8 mouse cellular contexts compared by ENCODE assay signal in genomic region chr15:78914823-78915659, GRCm38 (mm10). TPM values are rescaled to one million over a fixed set of nuclear protein-coding genes. Genes with fewer than 3 reads are reported as not detected.
A peak's percentile ranks its signal among the peaks of the same experiment; 100 is the strongest.
DNase-seq lines count a peak whose midpoint lies in the region; ATAC-seq and TF ChIP-seq lines count a peak whose summit lies in the region.

No protein-coding gene starts in this region.

- H3K9ac ChIP-seq in forebrain, embryonic 13.5 days = peak overlapping the region; percentile 88
- H3K9ac ChIP-seq in liver, embryonic 14.5 days (replicated peaks) = peak overlapping the region; percentile 56; the same call in 1 of the 2 replicates

- H3K4me2 ChIP-seq in forebrain, embryonic 13.5 days = peak overlapping the region; percentile 92
- H3K4me2 ChIP-seq in liver, embryonic 14.5 days (ENCODE audit: low read depth) = peak overlapping the region; percentile 90

- H3K9me3 ChIP-seq in heart, embryonic 10.5 days = no peaks in the 10 kb centered on the region
- no peaks in the 10 kb centered on the region for H3K9me3 ChIP-seq in E14TG2a.4 (ENCODE audit: low read length)
- no peaks in the 10 kb centered on the region for H3K9me3 ChIP-seq in forebrain, embryonic 13.5 days (replicated peaks)
- H3K9me3 ChIP-seq in liver, embryonic 14.5 days (ENCODE audit: control insufficient read depth, low read length) = no peaks in the 10 kb centered on the region

- H3K36me3 ChIP-seq in heart, embryonic 10.5 days = peaks cover 45% of the 10 kb centered on the region
- H3K36me3 ChIP-seq in E14TG2a.4 (ENCODE audit: insufficient read depth, low read length) = peaks cover 74% of the 10 kb centered on the region
- peaks cover 19% of the 10 kb centered on the region for H3K36me3 ChIP-seq in forebrain, embryonic 13.5 days (ENCODE audit: poor library complexity, severe bottlenecking)
- peaks cover 2% of the 10 kb centered on the region; the same call in 1 of the 2 replicates for H3K36me3 ChIP-seq in liver, embryonic 14.5 days (replicated peaks; ENCODE audit: control insufficient read depth, insufficient read depth, low read depth)

- H3K4me3 ChIP-seq in heart, embryonic 10.5 days = peak overlapping the region; percentile 86
- peak overlapping the region; percentile 87 for H3K4me3 ChIP-seq in E14TG2a.4 (replicated peaks; ENCODE audit: low read length)
- peak overlapping the region; percentile 81 for H3K4me3 ChIP-seq in forebrain, embryonic 13.5 days
- H3K4me3 ChIP-seq in liver, embryonic 14.5 days (ENCODE audit: insufficient read depth in 1 of 2, low read depth in 2 of 2, low read length in 2 of 2) = peak overlapping the region; percentile 44 to 61

- no peak for TF ChIP-seq EP300 in liver, embryonic 14.5 days (IDR thresholded peaks at IDR 0.05; ENCODE audit: low read depth)

- ATAC-seq in forebrain, embryonic 13.5 days = no peak
- ATAC-seq in liver, embryonic 14.5 days (ENCODE audit: insufficient read depth) = no peak

- intact Hi-C loops in left cerebral cortex, postnatal 10 days (cut with DNase I) = no loop called here

- no peak for DNase-seq in heart, embryonic 10.5 days (ENCODE audit: low spot score)
- DNase-seq in heart, postnatal 4 days = no peak
- no peak for DNase-seq in liver, embryonic 14.5 days (ENCODE audit: low read depth in 3 of 3, low spot score in 3 of 3)
- no peak for DNase-seq in frontal cortex, postnatal 25 days (ENCODE audit: low spot score in 2 of 2)
- DNase-seq in thymus, postnatal 4 days = no peak
- DNase-seq in left cerebral cortex, postnatal 10 days (ENCODE audit: extremely low spot score in 1 of 2, low spot score in 2 of 2) = no peak

- TF ChIP-seq CTCF in E14TG2a.4 (conservative IDR thresholded peaks at IDR 0.05; ENCODE audit: low read length) = no peak
- TF ChIP-seq CTCF in liver, embryonic 14.5 days (IDR thresholded peaks at IDR 0.05; ENCODE audit: low read depth) = no peak

- H3K4me1 ChIP-seq in heart, embryonic 10.5 days = peaks cover 40% of the 10 kb centered on the region
- H3K4me1 ChIP-seq in E14TG2a.4 (replicated peaks; ENCODE audit: low read depth, low read length) = peaks cover 54% of the 10 kb centered on the region
- peaks cover 41% of the 10 kb centered on the region for H3K4me1 ChIP-seq in forebrain, embryonic 13.5 days
- peaks cover 6 to 19% of the 10 kb centered on the region in 2 experiments; a peak in 3 of 4 replicates for H3K4me1 ChIP-seq in liver, embryonic 14.5 days (replicated peaks; ENCODE audit: control insufficient read depth in 2 of 2, insufficient read depth in 2 of 2, low read length in 1 of 2)

- H3K27ac ChIP-seq in heart, embryonic 10.5 days = peak overlapping the region; percentile 93
- H3K27ac ChIP-seq in forebrain, embryonic 13.5 days = peak overlapping the region; percentile 97
- H3K27ac ChIP-seq in liver, embryonic 14.5 days = no peak overlapping the region

- WGBS in heart, embryonic 10.5 days = 52% methylated on average over 8 of the region's 8 CpGs
- 58% methylated on average over 8 of the region's 8 CpGs for WGBS in forebrain, embryonic 13.5 days
- WGBS in liver, embryonic 14.5 days (ENCODE audit: insufficient replicate concordance) = 42% methylated on average over 8 of the region's 8 CpGs

- no peaks in the 10 kb centered on the region for H3K27me3 ChIP-seq in heart, embryonic 10.5 days (ENCODE audit: insufficient read depth, poor library complexity, severe bottlenecking)
- H3K27me3 ChIP-seq in E14TG2a.4 (ENCODE audit: insufficient read depth, low read length) = peaks cover 16% of the 10 kb centered on the region
- no peaks in the 10 kb centered on the region for H3K27me3 ChIP-seq in forebrain, embryonic 13.5 days
- H3K27me3 ChIP-seq in liver, embryonic 14.5 days (ENCODE audit: control insufficient read depth, insufficient read depth, low read length) = no peaks in the 10 kb centered on the region

RNA-seq across cellular contexts. Expression of gene Pdxp, which starts 1.3 kb away (rescaled TPM):
- polyA plus RNA-seq in heart, embryonic 10.5 days (2016; fragmentation: Nextera tagmentation; extraction: Ambion mirVana) = 26.5 and 35.7 TPM in 2 replicates
- total RNA-seq in heart, postnatal 4 days (2021) = 1 to 10 TPM; 9.3 to 9.4 TPM
- polyA plus RNA-seq in forebrain, embryonic 13.5 days (2015; fragmentation: Nextera tagmentation; extraction: Ambion mirVana) = 54.4 and 55.5 TPM in 2 replicates
- polyA plus RNA-seq in liver, embryonic 14.5 days (2012; rRNA removed) = 9.3 and 9.7 TPM in 2 replicates
- polyA plus RNA-seq in liver, embryonic 14.5 days (2014; fragmentation: Nextera tagmentation; extraction: Ambion mirVana) = 6.4 and 7.8 TPM in 2 replicates
- total RNA-seq in left cerebral cortex, postnatal 10 days (2021) = 100 to 1,000 TPM; 146 to 158 TPM

RNA-seq across cellular contexts. Expression of gene Lgals1, which starts 11.5 kb away (rescaled TPM):
- 427 and 466 TPM in 2 replicates for polyA plus RNA-seq in heart, embryonic 10.5 days (2016; fragmentation: Nextera tagmentation; extraction: Ambion mirVana)
- 100 to 1,000 TPM; 465 to 471 TPM for total RNA-seq in heart, postnatal 4 days (2021)
- 91.7 and 110 TPM in 2 replicates for polyA plus RNA-seq in forebrain, embryonic 13.5 days (2015; fragmentation: Nextera tagmentation; extraction: Ambion mirVana)
- 447 and 459 TPM in 2 replicates for polyA plus RNA-seq in liver, embryonic 14.5 days (2012; rRNA removed)
- 641 and 675 TPM in 2 replicates for polyA plus RNA-seq in liver, embryonic 14.5 days (2014; fragmentation: Nextera tagmentation; extraction: Ambion mirVana)
- total RNA-seq in left cerebral cortex, postnatal 10 days (2021) = 10 to 100 TPM; 24.1 to 25.3 TPM

RNA-seq across cellular contexts. Expression of gene Sh3bp1, which starts 15.5 kb away (rescaled TPM):
- polyA plus RNA-seq in heart, embryonic 10.5 days (2016; fragmentation: Nextera tagmentation; extraction: Ambion mirVana) = 33.8 and 44.4 TPM in 2 replicates
- total RNA-seq in heart, postnatal 4 days (2021) = 10 to 100 TPM in 1 of 2 experiments, 1 to 10 TPM in 1; 7.7 to 11.1 TPM
- 3.7 and 5.4 TPM in 2 replicates for polyA plus RNA-seq in forebrain, embryonic 13.5 days (2015; fragmentation: Nextera tagmentation; extraction: Ambion mirVana)
- polyA plus RNA-seq in liver, embryonic 14.5 days (2012; rRNA removed) = 22.2 and 23.2 TPM in 2 replicates
- 13.3 and 15.3 TPM in 2 replicates for polyA plus RNA-seq in liver, embryonic 14.5 days (2014; fragmentation: Nextera tagmentation; extraction: Ambion mirVana)
- total RNA-seq in left cerebral cortex, postnatal 10 days (2021) = 1 to 10 TPM; 8.7 to 9.4 TPM

RNA-seq across cellular contexts. Expression of gene Gm49510, which starts 15.6 kb away (rescaled TPM):
- polyA plus RNA-seq in heart, embryonic 10.5 days (2016; fragmentation: Nextera tagmentation; extraction: Ambion mirVana) = 0.11 and 0.38 TPM in 2 replicates
- under 1 TPM in 1 of 2 experiments, not detected in 1; 0.29 TPM for total RNA-seq in heart, postnatal 4 days (2021)
- 0.15 and 0.16 TPM in 2 replicates for polyA plus RNA-seq in forebrain, embryonic 13.5 days (2015; fragmentation: Nextera tagmentation; extraction: Ambion mirVana)
- 0.03 and 0.17 TPM in 2 replicates for polyA plus RNA-seq in liver, embryonic 14.5 days (2012; rRNA removed)
- polyA plus RNA-seq in liver, embryonic 14.5 days (2014; fragmentation: Nextera tagmentation; extraction: Ambion mirVana) = 0.10 and 0.13 TPM in 2 replicates
- total RNA-seq in left cerebral cortex, postnatal 10 days (2021) = not detected

RNA-seq across cellular contexts. Expression of gene Nol12, which starts 19.7 kb away (rescaled TPM):
- polyA plus RNA-seq in heart, embryonic 10.5 days (2016; fragmentation: Nextera tagmentation; extraction: Ambion mirVana) = 45.8 and 70.0 TPM in 2 replicates
- total RNA-seq in heart, postnatal 4 days (2021) = 10 to 100 TPM; 20.2 to 22.6 TPM
- 50.3 and 59.3 TPM in 2 replicates for polyA plus RNA-seq in forebrain, embryonic 13.5 days (2015; fragmentation: Nextera tagmentation; extraction: Ambion mirVana)
- polyA plus RNA-seq in liver, embryonic 14.5 days (2012; rRNA removed) = 7.9 and 17.5 TPM in 2 replicates
- 31.9 and 32.7 TPM in 2 replicates for polyA plus RNA-seq in liver, embryonic 14.5 days (2014; fragmentation: Nextera tagmentation; extraction: Ambion mirVana)
- 10 to 100 TPM; 40.9 to 41.4 TPM for total RNA-seq in left cerebral cortex, postnatal 10 days (2021)
